Mouse (Mus musculus): ENCODE results near the gene Cuedc2. TPM values are rescaled to one million over a fixed set of nuclear protein-coding genes. Genes with fewer than 3 reads are reported as not detected.

Gene Cuedc2
- total and polyA plus RNA-seq, 2 experiments from 2014 or later = 134 to 326 TPM

GRCm38 (mm10) chr19:46304216-46304841 lies 34.2 kb downstream of the Cuedc2 start, which contains the start of gene Nfkb2:
Gene Nfkb2, plus strand, starts transcription at chr19:46304320.
- Histone ChIP-seq H3K9ac (replicated peaks; ENCODE audit: low read length) (peak within 1 kb of the TSS; percentile 44), H3K27me3 (ENCODE audit: insufficient read depth, low read length) (0 out of 2 replicates have a peak, but pooled peaks cover 4% of the 10 kb centered on the region), H3K36me3 (ENCODE audit: insufficient read depth, low read length) (no peaks in the 10 kb centered on the region), H3K4me1 (ENCODE audit: insufficient read depth, low read length) (peaks cover 6% of the 10 kb centered on the region; the same call in 1 of the 2 replicates), H3K4me2 (ENCODE audit: low read depth, low read length) (peak within 1 kb of the TSS; percentile 61), H3K4me3 (ENCODE audit: low read length) (peak within 1 kb of the TSS; percentile 38), H3K27ac (peak within 1 kb of the TSS; percentile 41; the same call in 1 of the 2 replicates), H3K9me3 (ENCODE audit: low read length) (no peaks in the 10 kb centered on the region)
- TF ChIP-seq CTCF (IDR thresholded peaks at IDR 0.05; ENCODE audit: low read depth) = peak; percentile 90
- ATAC-seq (peak; percentile 89), DNase-seq (ENCODE audit: low spot score) (peak; percentile 88)
- 1% methylated on average over 39 of the region's 39 CpGs for WGBS

GRCm38 (mm10) chr19:46303251-46304215 lies 35.0 kb downstream of the Cuedc2 start:
- H3K27ac ChIP-seq = no peak overlapping the region
- TF ChIP-seq CTCF (IDR thresholded peaks at IDR 0.05; ENCODE audit: low read depth) = no peak
- ATAC-seq (no peak), DNase-seq (ENCODE audit: low spot score) (no peak)
- H3K9ac ChIP-seq (replicated peaks; ENCODE audit: low read length) = no peak overlapping the region
- H3K27me3 ChIP-seq (ENCODE audit: insufficient read depth, low read length) = 0 out of 2 replicates have a peak, but pooled peaks cover 4% of the 10 kb centered on the region
- peak overlapping the region; percentile 38; the same call in 1 of the 2 replicates for H3K4me3 ChIP-seq (ENCODE audit: low read length)
- 57% methylated on average over 18 of the region's 18 CpGs for WGBS
- H3K36me3 ChIP-seq (ENCODE audit: insufficient read depth, low read length) = no peaks in the 10 kb centered on the region
- H3K4me1 ChIP-seq (ENCODE audit: insufficient read depth, low read length) = peaks cover 6% of the 10 kb centered on the region; the same call in 1 of the 2 replicates
- H3K4me2 ChIP-seq (ENCODE audit: low read depth, low read length) = peak overlapping the region; percentile 61
- H3K9me3 ChIP-seq (ENCODE audit: low read length) = no peaks in the 10 kb centered on the region

DNA sequence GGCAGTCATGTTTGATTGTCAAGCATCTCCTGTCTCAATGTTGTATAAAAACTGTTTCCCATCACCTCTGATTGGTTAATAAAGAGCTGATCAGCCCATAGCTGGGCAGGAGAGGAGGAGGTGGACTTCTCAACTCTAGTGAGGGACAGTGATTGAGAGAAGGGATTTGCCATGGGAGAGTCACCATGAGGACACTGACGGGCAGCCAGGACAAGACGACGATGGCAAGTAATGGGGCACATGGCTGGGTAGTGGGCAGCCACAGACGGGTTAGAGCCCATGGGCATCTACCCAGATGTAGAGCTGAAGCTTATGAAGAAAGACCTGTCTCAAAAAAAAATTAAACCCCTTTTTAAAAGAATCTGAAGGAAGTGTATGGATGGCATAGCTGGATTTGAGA lies 36.0 kb downstream of the Cuedc2 start:
- Histone ChIP-seq H3K4me3 (ENCODE audit: low read length) (no peak overlapping the region), H3K9me3 (ENCODE audit: low read length) (no peaks in the 10 kb centered on the region), H3K4me2 (ENCODE audit: low read depth, low read length) (no peak overlapping the region), H3K27ac (no peak overlapping the region), H3K36me3 (ENCODE audit: insufficient read depth, low read length) (no peaks in the 10 kb centered on the region), H3K9ac (replicated peaks; ENCODE audit: low read length) (no peak overlapping the region), H3K4me1 (ENCODE audit: insufficient read depth, low read length) (peaks cover 6% of the 10 kb centered on the region; the same call in 1 of the 2 replicates), H3K27me3 (ENCODE audit: insufficient read depth, low read length) (0 out of 2 replicates have a peak, but pooled peaks cover 4% of the 10 kb centered on the region)
- no peak for DNase-seq (ENCODE audit: low spot score)
- WGBS = 85% methylated on average over 4 of the region's 4 CpGs
- no peak for ATAC-seq
- no peak for TF ChIP-seq CTCF (IDR thresholded peaks at IDR 0.05; ENCODE audit: low read depth)

GRCm38 (mm10) chr19:46300294-46301045 lies 38.0 kb downstream of the Cuedc2 start:
- peaks cover 6% of the 10 kb centered on the region; the same call in 1 of the 2 replicates for H3K4me1 ChIP-seq (ENCODE audit: insufficient read depth, low read length)
- no peak overlapping the region for H3K27ac ChIP-seq
- 40% methylated on average over 8 of the region's 8 CpGs for WGBS
- TF ChIP-seq CTCF (IDR thresholded peaks at IDR 0.05; ENCODE audit: low read depth) = no peak
- H3K9me3 ChIP-seq (ENCODE audit: low read length) = no peaks in the 10 kb centered on the region
- no peaks in the 10 kb centered on the region for H3K36me3 ChIP-seq (ENCODE audit: insufficient read depth, low read length)
- no peak overlapping the region for H3K9ac ChIP-seq (replicated peaks; ENCODE audit: low read length)
- no peak overlapping the region for H3K4me2 ChIP-seq (ENCODE audit: low read depth, low read length)
- DNase-seq (ENCODE audit: low spot score) (no peak), ATAC-seq (no peak)
- 0 out of 2 replicates have a peak, but pooled peaks cover 4% of the 10 kb centered on the region for H3K27me3 ChIP-seq (ENCODE audit: insufficient read depth, low read length)
- no peak overlapping the region for H3K4me3 ChIP-seq (ENCODE audit: low read length)

DNA sequence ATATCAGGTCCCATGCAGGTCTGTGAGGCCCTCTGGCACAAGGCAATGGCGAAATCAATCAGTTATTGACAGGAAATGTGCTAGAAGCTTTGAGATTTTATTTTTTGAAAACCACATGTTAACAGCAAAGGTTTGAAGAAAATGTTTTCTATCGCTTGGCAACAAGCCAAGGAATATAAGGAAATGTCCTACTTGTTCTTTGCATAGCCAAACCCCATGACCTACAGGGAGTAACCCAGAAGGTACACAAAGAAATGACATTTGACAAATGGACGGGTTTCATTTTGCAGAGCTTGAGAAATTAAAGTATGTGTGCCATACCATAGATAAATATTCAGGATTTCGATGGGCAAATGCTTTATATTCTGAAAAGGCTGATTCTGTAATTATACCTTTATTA lies 41.6 kb downstream of the Cuedc2 start:
- DNase-seq (ENCODE audit: low spot score) = no peak
- Histone ChIP-seq H3K9me3 (ENCODE audit: low read length) (no peaks in the 10 kb centered on the region), H3K9ac (replicated peaks; ENCODE audit: low read length) (no peak overlapping the region), H3K36me3 (ENCODE audit: insufficient read depth, low read length) (no peaks in the 10 kb centered on the region), H3K4me1 (ENCODE audit: insufficient read depth, low read length) (no peaks in the 10 kb centered on the region), H3K27ac (no peak overlapping the region), H3K4me2 (ENCODE audit: low read depth, low read length) (no peak overlapping the region), H3K4me3 (ENCODE audit: low read length) (no peak overlapping the region), H3K27me3 (ENCODE audit: insufficient read depth, low read length) (no peaks in the 10 kb centered on the region)
- 74% methylated on average over 4 of the region's 4 CpGs for WGBS
- ATAC-seq = no peak
- TF ChIP-seq CTCF (IDR thresholded peaks at IDR 0.05; ENCODE audit: low read depth) = no peak

DNA sequence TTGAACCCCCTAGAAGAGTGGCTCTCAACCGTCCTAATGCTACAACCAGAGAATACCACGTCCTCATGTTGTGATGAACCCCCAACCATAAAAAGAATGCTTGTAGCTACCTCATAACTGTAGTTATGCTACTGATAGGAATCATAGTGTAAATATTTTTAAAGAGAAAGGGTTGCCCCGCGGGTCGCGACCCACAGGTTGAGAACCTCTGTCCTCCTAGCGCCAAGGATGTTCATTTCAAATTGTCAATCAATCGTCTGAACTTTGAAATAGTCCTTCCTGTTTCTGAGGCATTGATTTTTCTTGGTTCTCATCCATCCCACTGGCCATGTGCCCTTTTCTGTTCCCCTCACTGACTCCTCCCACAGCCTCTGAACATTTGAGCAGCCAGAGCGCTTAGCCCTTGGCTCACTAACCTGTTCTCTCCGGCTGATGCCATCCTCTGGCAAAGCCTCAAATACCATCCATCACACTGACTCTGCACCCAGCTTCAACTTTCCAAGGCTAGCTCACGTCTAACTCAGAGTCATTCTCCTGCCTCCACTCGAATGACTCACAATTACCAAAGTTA lies 47.9 kb downstream of the Cuedc2 start:
- Histone ChIP-seq H3K27ac (no peak overlapping the region), H3K4me3 (ENCODE audit: low read length) (no peak overlapping the region), H3K27me3 (ENCODE audit: insufficient read depth, low read length) (no peaks in the 10 kb centered on the region), H3K4me2 (ENCODE audit: low read depth, low read length) (no peak overlapping the region), H3K9me3 (ENCODE audit: low read length) (no peaks in the 10 kb centered on the region), H3K36me3 (ENCODE audit: insufficient read depth, low read length) (peaks cover 9% of the 10 kb centered on the region; the same call in 1 of the 2 replicates), H3K4me1 (ENCODE audit: insufficient read depth, low read length) (no peaks in the 10 kb centered on the region), H3K9ac (replicated peaks; ENCODE audit: low read length) (no peak overlapping the region)
- no peak for TF ChIP-seq CTCF (IDR thresholded peaks at IDR 0.05; ENCODE audit: low read depth)
- WGBS = 64% methylated on average over 12 of the region's 12 CpGs
- ATAC-seq = no peak
- no peak for DNase-seq (ENCODE audit: low spot score)
